Comparison of ENCODE assay signal across 7 mouse cellular contexts in genomic region chr8:75084382-75085064, GRCm38 (mm10). TPM values are rescaled to one million over a fixed set of nuclear protein-coding genes. Genes with fewer than 3 reads are reported as not detected.
DNase-seq lines count a peak whose midpoint lies in the region; ATAC-seq and TF ChIP-seq lines count a peak whose summit lies in the region.

No protein-coding gene starts in this region.

- DNase-seq in kidney, postnatal 0 days (ENCODE audit: low spot score) = peak; percentile 44
- no peak for DNase-seq in kidney, postnatal 4 days
- DNase-seq in MEL (ENCODE audit: low read depth, low spot score) (peak; percentile 44), adipocyte (ENCODE audit: low spot score) (no peak)
- DNase-seq in liver, embryonic 11.5 days (ENCODE audit: low spot score) = no peak
- no peak for DNase-seq in left cerebral cortex, adult 8-10 months (ENCODE audit: low spot score in 2 of 2)

- no peaks in the 10 kb centered on the region for H3K4me1 ChIP-seq in kidney, postnatal 0 days (replicated peaks; ENCODE audit: insufficient read depth, low read length)
- peaks cover 39 to 56% of the 10 kb centered on the region in 2 experiments for H3K4me1 ChIP-seq in MEL (ENCODE audit: control insufficient read depth in 1 of 2, insufficient read depth in 2 of 2, low read length in 2 of 2)
- H3K4me1 ChIP-seq in embryonic facial prominence, embryonic 12.5 days = peaks cover 13% of the 10 kb centered on the region
- H3K4me1 ChIP-seq in liver, embryonic 11.5 days (replicated peaks; ENCODE audit: control insufficient read depth, insufficient read depth, low read length) = peaks cover 20% of the 10 kb centered on the region

- 64% methylated on average over 3 of the region's 3 CpGs for WGBS in kidney, postnatal 0 days
- 71% methylated on average over 3 of the region's 3 CpGs for WGBS in embryonic facial prominence, embryonic 12.5 days
- WGBS in liver, embryonic 11.5 days = 51% methylated on average over 3 of the region's 3 CpGs

- H3K79me2 ChIP-seq in MEL (ENCODE audit: control insufficient read depth, insufficient read depth, low read length, poor library complexity) = no peaks in the 10 kb centered on the region

- H3K27ac ChIP-seq in kidney, postnatal 0 days = peak overlapping the region; percentile 57; the same call in 1 of the 2 replicates
- peak overlapping the region; percentile 43 for H3K27ac ChIP-seq in MEL (ENCODE audit: control insufficient read depth, low read depth, low read length)
- H3K27ac ChIP-seq in embryonic facial prominence, embryonic 12.5 days = no peak overlapping the region
- H3K27ac ChIP-seq in liver, embryonic 11.5 days (ENCODE audit: low read depth, low read length) = peak overlapping the region; percentile 28; the same call in 1 of the 2 replicates

- no peak for TF ChIP-seq CTCF in kidney, postnatal 0 days (IDR thresholded peaks at IDR 0.05; ENCODE audit: low read depth)
- TF ChIP-seq CTCF in MEL (IDR thresholded peaks at IDR 0.05 in 2 of 3, conservative IDR thresholded peaks at IDR 0.05 in 1 of 3; ENCODE audit: control insufficient read depth in 1 of 3, insufficient read depth in 1 of 3, low read depth in 2 of 3, low read length in 3 of 3, poor library complexity in 1 of 3, severe bottlenecking in 1 of 3) = no peak

- no peak; a peak in 1 of 4 replicates for TF ChIP-seq EP300 in MEL (IDR thresholded peaks at IDR 0.05; ENCODE audit: low read depth in 1 of 2, low read length in 2 of 2)

- no peaks in the 10 kb centered on the region for H3K36me3 ChIP-seq in kidney, postnatal 0 days (ENCODE audit: insufficient read depth, low read length)
- peaks cover 0 to 53% of the 10 kb centered on the region in 2 experiments; a peak in 2 of 4 replicates for H3K36me3 ChIP-seq in MEL (ENCODE audit: control insufficient read depth in 1 of 2, insufficient read depth in 2 of 2, low read length in 2 of 2)
- H3K36me3 ChIP-seq in embryonic facial prominence, embryonic 12.5 days = no peaks in the 10 kb centered on the region
- H3K36me3 ChIP-seq in liver, embryonic 11.5 days (ENCODE audit: control insufficient read depth, insufficient read depth, low read length) = no peaks in the 10 kb centered on the region

- H3K4me3 ChIP-seq in kidney, postnatal 0 days (replicated peaks; ENCODE audit: low read depth, low read length) = no peak overlapping the region
- H3K4me3 ChIP-seq in MEL (ENCODE audit: control insufficient read depth in 1 of 2, insufficient read depth in 1 of 2, low read depth in 2 of 2, low read length in 2 of 2) = no peak overlapping the region; a peak in 1 of 4 replicates
- no peak overlapping the region for H3K4me3 ChIP-seq in embryonic facial prominence, embryonic 12.5 days
- no peak overlapping the region for H3K4me3 ChIP-seq in liver, embryonic 11.5 days (ENCODE audit: low read depth, low read length)

- ATAC-seq in kidney, postnatal 0 days (replicated peaks; ENCODE audit: low FRiP score, low read depth) = no peak
- ATAC-seq in embryonic facial prominence, embryonic 12.5 days (ENCODE audit: insufficient number of reproducible peaks, insufficient read depth, low FRiP score, low TSS enrichment) = no peak
- no peak for ATAC-seq in liver, embryonic 11.5 days (replicated peaks; ENCODE audit: low FRiP score)

- no peak overlapping the region for H3K9ac ChIP-seq in kidney, postnatal 0 days (ENCODE audit: low read depth, low read length)
- H3K9ac ChIP-seq in MEL (ENCODE audit: control insufficient read depth, low read depth, low read length, poor library complexity, severe bottlenecking) = peak overlapping the region; percentile 34
- H3K9ac ChIP-seq in embryonic facial prominence, embryonic 12.5 days = no peak overlapping the region
- 0 out of 2 replicates have a peak overlapping the region, but pooled peaks have one; percentile 10 for H3K9ac ChIP-seq in liver, embryonic 11.5 days (ENCODE audit: low read depth, low read length)

- no peaks in the 10 kb centered on the region for H3K27me3 ChIP-seq in kidney, postnatal 0 days (ENCODE audit: insufficient read depth, low read length)
- H3K27me3 ChIP-seq in MEL (ENCODE audit: control insufficient read depth in 1 of 2, insufficient read depth in 2 of 2, low read length in 2 of 2) = no peaks in the 10 kb centered on the region
- no peaks in the 10 kb centered on the region for H3K27me3 ChIP-seq in embryonic facial prominence, embryonic 12.5 days
- no peaks in the 10 kb centered on the region for H3K27me3 ChIP-seq in liver, embryonic 11.5 days (replicated peaks; ENCODE audit: control insufficient read depth, insufficient read depth, low read length)

- TF ChIP-seq POLR2A in MEL (IDR thresholded peaks at IDR 0.05; ENCODE audit: control insufficient read depth in 1 of 2, insufficient read depth in 1 of 2, low read depth in 1 of 2, low read length in 2 of 2, poor library complexity in 1 of 2) = no peak

- no peak overlapping the region for H3K4me2 ChIP-seq in kidney, postnatal 0 days (ENCODE audit: low read length)
- peak overlapping the region; percentile 53 for H3K4me2 ChIP-seq in embryonic facial prominence, embryonic 12.5 days (replicated peaks)
- H3K4me2 ChIP-seq in liver, embryonic 11.5 days = peak overlapping the region; percentile 68

- no peak for TF ChIP-seq RAD21 in MEL (IDR thresholded peaks at IDR 0.05; ENCODE audit: low read depth, low read length)

- no peaks in the 10 kb centered on the region for H3K9me3 ChIP-seq in kidney, postnatal 0 days (replicated peaks; ENCODE audit: low read length)
- no peaks in the 10 kb centered on the region for H3K9me3 ChIP-seq in MEL (replicated peaks; ENCODE audit: insufficient read depth, low read length)
- no peaks in the 10 kb centered on the region for H3K9me3 ChIP-seq in embryonic facial prominence, embryonic 12.5 days
- H3K9me3 ChIP-seq in liver, embryonic 11.5 days (ENCODE audit: control insufficient read depth, low read length) = no peaks in the 10 kb centered on the region

TF ChIP-seq in MEL, 35 proteins besides CTCF, POLR2A, EP300 and RAD21:
- no peak for TF ChIP-seq CHD2 (IDR thresholded peaks at IDR 0.05; ENCODE audit: low read length)
- no peak for TF ChIP-seq TCF12 (IDR thresholded peaks at IDR 0.05; ENCODE audit: low read depth, low read length)
- 0 out of 2 replicates have a peak, but pooled peaks have one; percentile 6 for TF ChIP-seq BHLHE40 (IDR thresholded peaks at IDR 0.05; ENCODE audit: borderline replicate concordance, low read depth, low read length)
- TF ChIP-seq GATA1 (IDR thresholded peaks at IDR 0.05; ENCODE audit: low read depth, low read length) = no peak
- peak; percentile 91 for TF ChIP-seq ZNF384 (IDR thresholded peaks at IDR 0.05; ENCODE audit: low read depth, low read length)

RNA-seq across cellular contexts. Expression of gene Hmox1, which starts 8.9 kb away (rescaled TPM):
- polyA plus RNA-seq in kidney, postnatal 0 days (2015; fragmentation: Nextera tagmentation; extraction: Ambion mirVana) = 39.9 and 43.1 TPM in 2 replicates
- 11.1 and 29.9 TPM in 2 replicates for total RNA-seq in MEL (2012; rRNA removed)
- 10 to 100 TPM in 1 of 2 experiments, not detected in 1; 72.4 TPM for polyA plus RNA-seq in MEL (2012; ENCODE audit: insufficient read depth in 1 of 2, insufficient read length in 2 of 2, low read depth in 1 of 2, low replicate concordance in 2 of 2, missing spikeins in 1 of 2)
- 19.5 and 23.4 TPM in 2 replicates for polyA plus RNA-seq in embryonic facial prominence, embryonic 12.5 days (2016; fragmentation: Nextera tagmentation; extraction: Ambion mirVana)
- 80.3 and 95.8 TPM in 2 replicates for polyA plus RNA-seq in liver, embryonic 11.5 days (2014; fragmentation: Nextera tagmentation; extraction: Ambion mirVana)
- 10 to 100 TPM in 1 of 4 experiments, 1 to 10 TPM in 3; 3.6 to 10.7 (median 6.8) TPM for total RNA-seq in left cerebral cortex, adult 8-10 months (2022)

RNA-seq across cellular contexts. Expression of gene Mcm5, which starts 24.8 kb away (rescaled TPM):
- 63.7 and 82.4 TPM in 2 replicates for polyA plus RNA-seq in kidney, postnatal 0 days (2015; fragmentation: Nextera tagmentation; extraction: Ambion mirVana)
- 355 and 397 TPM in 2 replicates for total RNA-seq in MEL (2012; rRNA removed)
- 100 to 1,000 TPM in 1 of 2 experiments, not detected in 1; 459 TPM for polyA plus RNA-seq in MEL (2012; ENCODE audit: insufficient read depth in 1 of 2, insufficient read length in 2 of 2, low read depth in 1 of 2, low replicate concordance in 2 of 2, missing spikeins in 1 of 2)
- polyA plus RNA-seq in embryonic facial prominence, embryonic 12.5 days (2016; fragmentation: Nextera tagmentation; extraction: Ambion mirVana) = 205 TPM in 2 replicates
- polyA plus RNA-seq in liver, embryonic 11.5 days (2014; fragmentation: Nextera tagmentation; extraction: Ambion mirVana) = 278 and 324 TPM in 2 replicates
- total RNA-seq in left cerebral cortex, adult 8-10 months (2022) = 10 to 100 TPM in 1 of 4 experiments, 1 to 10 TPM in 3; 8.3 to 10.2 (median 8.9) TPM

RNA-seq across cellular contexts. Expression of gene Tom1, which starts 51.0 kb away (rescaled TPM):
- 38.4 and 43.2 TPM in 2 replicates for polyA plus RNA-seq in kidney, postnatal 0 days (2015; fragmentation: Nextera tagmentation; extraction: Ambion mirVana)
- total RNA-seq in MEL (2012; rRNA removed) = 17.6 and 18.0 TPM in 2 replicates
- polyA plus RNA-seq in MEL (2012; ENCODE audit: insufficient read depth in 1 of 2, insufficient read length in 2 of 2, low read depth in 1 of 2, low replicate concordance in 2 of 2, missing spikeins in 1 of 2) = 10 to 100 TPM in 1 of 2 experiments, not detected in 1; 32.6 TPM
- polyA plus RNA-seq in embryonic facial prominence, embryonic 12.5 days (2016; fragmentation: Nextera tagmentation; extraction: Ambion mirVana) = 30.5 and 36.9 TPM in 2 replicates
- polyA plus RNA-seq in liver, embryonic 11.5 days (2014; fragmentation: Nextera tagmentation; extraction: Ambion mirVana) = 22.2 and 24.6 TPM in 2 replicates
- total RNA-seq in left cerebral cortex, adult 8-10 months (2022) = 10 to 100 TPM; 38.0 to 52.0 (median 41.2) TPM

Comparison
In these comparisons a context has a peak if more than half of its experiments do, and no peak if none do; other contexts are left out.
1. DNase-seq: peak in kidney, postnatal 0 days (single experiment) and MEL (single experiment); none in kidney, postnatal 4 days (0 of 2), liver, embryonic 11.5 days (single experiment), adipocyte (single experiment) and left cerebral cortex, adult 8-10 months (0 of 2).
2. H3K9ac ChIP-seq: peak in MEL (single experiment) and liver, embryonic 11.5 days (single experiment); none in kidney, postnatal 0 days (single experiment) and embryonic facial prominence, embryonic 12.5 days (single experiment).